Mouse (Mus musculus) neural tube, embryonic 12.5 days (tissue): Measurements from ENCODE around the gene Mkrn2. TPM values are rescaled to one million over a fixed set of nuclear protein-coding genes. Genes with fewer than 3 reads are reported as not detected.

Source experiments
- ATAC-seq: fragments of 200-750 bp; cut with Nextera tagmentation; 2 replicates; pipeline ENCODE4 v1.8.0; 2017; ENCODE audit warnings: low read depth, mild to moderate bottlenecking, moderate TSS enrichment, moderate library complexity; ENCODE audit not compliant: low FRiP score
- H3K27ac ChIP-seq: fragments of 300-500 bp; sonication (generic); 2 replicates; pipeline ENCODE4 v1.5.1; 2016
- H3K27me3 ChIP-seq: fragments of 300-500 bp; sonication (generic); replicated peaks from 2 replicates; pipeline ENCODE4 v1.6.1; 2016; ENCODE audit warnings: mild to moderate bottlenecking
- H3K36me3 ChIP-seq: fragments of 300-500 bp; sonication (generic); 2 replicates; pipeline ENCODE4 v1.6.1; 2016; ENCODE audit warnings: mild to moderate bottlenecking
- H3K4me1 ChIP-seq: fragments of 300-500 bp; sonication (generic); 2 replicates; pipeline ENCODE4 v1.6.1; 2016
- H3K4me2 ChIP-seq: fragments of 300-500 bp; sonication (generic); replicated peaks from 2 replicates; pipeline ENCODE4 v1.6.1; 2016; ENCODE audit warnings: mild to moderate bottlenecking
- H3K4me3 ChIP-seq: fragments of 300-500 bp; sonication (generic); 2 replicates; pipeline ENCODE4 v1.5.1; 2016
- H3K9ac ChIP-seq: fragments of 300-500 bp; sonication (generic); 2 replicates; pipeline ENCODE4 v1.6.1; 2016; ENCODE audit warnings: mild to moderate bottlenecking
- H3K9me3 ChIP-seq: fragments of 300-500 bp; sonication (generic); 2 replicates; pipeline ENCODE4 v1.6.1; 2016; ENCODE audit warnings: mild to moderate bottlenecking
- WGBS: fragments of 180-500 bp; shearing (Covaris S2); methylation state at CpG from one replicate; pipeline ENCODE4 v1.1.7; 2016; 5-methylcytosine and 5-hydroxymethylcytosine counted together
- polyA plus RNA-seq: library from polyadenylated mRNA; unstranded; fragments of >200 nt; fragmentation: Nextera tagmentation; extraction: Ambion mirVana; gene quantifications from 2 replicates; pipeline ENCODE4 v1.2.1, GENCODE M21; 2016

Mkrn2 gene
- polyA plus RNA-seq, result 24.9 and 32.8 TPM in 2 replicates

GRCm38 (mm10) chr6:115601715-115602523 lies at the start of gene Mkrn2:
Mkrn2 (plus strand) TSS chr6:115601902.
- WGBS, result 1% methylated on average over 61 of the region's 61 CpGs

GRCm38 (mm10) chr6:115555485-115555884 lies 46.2 kb upstream of the Mkrn2 start:
- Histone ChIP-seq H3K4me1 (no peaks in the 10 kb centered on the region), H3K9me3 (no peaks in the 10 kb centered on the region), H3K4me2 (no peak overlapping the region), H3K27ac (no peak overlapping the region), H3K9ac (no peak overlapping the region), H3K4me3 (no peak overlapping the region), H3K36me3 (peaks cover 60% of the 10 kb centered on the region), H3K27me3 (no peaks in the 10 kb centered on the region)
- WGBS, result 89% methylated on average over 5 of the region's 5 CpGs
- no peak for ATAC-seq

More at GRCm38 (mm10) chr6:115601715-115602523, at the start of gene Mkrn2:
- ATAC-seq, result peak; percentile 92
- no peaks in the 10 kb centered on the region for H3K27me3 ChIP-seq
- no peaks in the 10 kb centered on the region for H3K9me3 ChIP-seq
- peak within 1 kb of the TSS; percentile 83 for H3K4me3 ChIP-seq
- 0 out of 2 replicates have a peak within 1 kb of the TSS, but pooled peaks have one; percentile 32 for H3K27ac ChIP-seq
- peak within 1 kb of the TSS; percentile 80 for H3K9ac ChIP-seq
- H3K4me1 ChIP-seq, result peaks cover 8% of the 10 kb centered on the region
- peak within 1 kb of the TSS; percentile 73 for H3K4me2 ChIP-seq
- 0 out of 2 replicates have a peak, but pooled peaks cover 5% of the 10 kb centered on the region for H3K36me3 ChIP-seq

- Histone ChIP-seq H3K4me1 (no peaks in the 10 kb centered on the region), H3K9ac (no peak overlapping the region), H3K4me3 (no peak overlapping the region), H3K36me3 (peaks cover 48% of the 10 kb centered on the region), H3K27me3 (no peaks in the 10 kb centered on the region), H3K4me2 (no peak overlapping the region), H3K27ac (no peak overlapping the region), H3K9me3 (no peaks in the 10 kb centered on the region)
- 96% methylated on average over 2 of the region's 2 CpGs for WGBS
- ATAC-seq, result no peak
These were observed 43.5 kb upstream of the Mkrn2 start for GRCm38 (mm10) chr6:115558176-115558575.

GRCm38 (mm10) chr6:115559651-115560632 lies 41.8 kb upstream of the Mkrn2 start:
- Histone ChIP-seq H3K9ac (no peak overlapping the region), H3K4me3 (no peak overlapping the region), H3K9me3 (no peaks in the 10 kb centered on the region), H3K27ac (no peak overlapping the region), H3K36me3 (peaks cover 42% of the 10 kb centered on the region), H3K27me3 (no peaks in the 10 kb centered on the region), H3K4me2 (no peak overlapping the region), H3K4me1 (no peaks in the 10 kb centered on the region)
- 77% methylated on average over 21 of the region's 21 CpGs for WGBS
- no peak for ATAC-seq

- H3K27ac ChIP-seq, result no peak overlapping the region
- no peak for ATAC-seq
- H3K9ac ChIP-seq, result no peak overlapping the region
- no peak overlapping the region for H3K4me2 ChIP-seq
- no peaks in the 10 kb centered on the region for H3K27me3 ChIP-seq
- no peaks in the 10 kb centered on the region; the same call in 1 of the 2 replicates for H3K9me3 ChIP-seq
- 90% methylated on average over 6 of the region's 6 CpGs for WGBS
- H3K4me1 ChIP-seq, result no peaks in the 10 kb centered on the region
- H3K4me3 ChIP-seq, result no peak overlapping the region
- peaks cover 56% of the 10 kb centered on the region for H3K36me3 ChIP-seq
These were observed 36.1 kb upstream of the Mkrn2 start for GRCm38 (mm10) chr6:115565479-115566045.

GRCm38 (mm10) chr6:115574171-115574570 lies 27.5 kb upstream of the Mkrn2 start:
- Histone ChIP-seq H3K9ac (no peak overlapping the region), H3K4me2 (no peak overlapping the region), H3K27me3 (no peaks in the 10 kb centered on the region), H3K4me3 (no peak overlapping the region), H3K27ac (no peak overlapping the region), H3K4me1 (no peaks in the 10 kb centered on the region), H3K9me3 (no peaks in the 10 kb centered on the region), H3K36me3 (peaks cover 76% of the 10 kb centered on the region)
- WGBS, result 94% methylated on average over 7 of the region's 7 CpGs
- ATAC-seq, result no peak

GRCm38 (mm10) chr6:115577407-115577806 lies 24.3 kb upstream of the Mkrn2 start:
- WGBS, result 86% methylated on average over 5 of the region's 5 CpGs
- Histone ChIP-seq H3K4me3 (no peak overlapping the region), H3K27me3 (no peaks in the 10 kb centered on the region), H3K9ac (no peak overlapping the region), H3K9me3 (no peaks in the 10 kb centered on the region), H3K27ac (no peak overlapping the region), H3K36me3 (peaks cover 69% of the 10 kb centered on the region), H3K4me2 (no peak overlapping the region), H3K4me1 (no peaks in the 10 kb centered on the region)
- no peak for ATAC-seq

- ATAC-seq, result no peak
These were observed 23.8 kb upstream of the Mkrn2 start for GRCm38 (mm10) chr6:115577941-115578340.

GRCm38 (mm10) chr6:115580810-115581209 lies 20.9 kb upstream of the Mkrn2 start:
- H3K27me3 ChIP-seq, result no peaks in the 10 kb centered on the region
- WGBS, result 87% methylated on average over 3 of the region's 3 CpGs

More at GRCm38 (mm10) chr6:115577941-115578340, 23.8 kb upstream of the Mkrn2 start:
- Histone ChIP-seq H3K27me3 (no peaks in the 10 kb centered on the region), H3K4me3 (no peak overlapping the region), H3K36me3 (peaks cover 64% of the 10 kb centered on the region), H3K4me2 (no peak overlapping the region), H3K9ac (no peak overlapping the region), H3K4me1 (no peaks in the 10 kb centered on the region), H3K9me3 (no peaks in the 10 kb centered on the region), H3K27ac (no peak overlapping the region)
- 91% methylated on average over 9 of the region's 9 CpGs for WGBS

GRCm38 (mm10) chr6:115582328-115583115 lies 19.2 kb upstream of the Mkrn2 start:
- no peaks in the 10 kb centered on the region for H3K27me3 ChIP-seq
- no peak for ATAC-seq
- H3K9me3 ChIP-seq, result no peaks in the 10 kb centered on the region
- no peak overlapping the region for H3K27ac ChIP-seq
- no peak overlapping the region for H3K4me2 ChIP-seq
- H3K9ac ChIP-seq, result no peak overlapping the region
- H3K4me1 ChIP-seq, result no peaks in the 10 kb centered on the region
- peaks cover 30% of the 10 kb centered on the region for H3K36me3 ChIP-seq
- no peak overlapping the region for H3K4me3 ChIP-seq
- whole genome bisulfite sequencing, result 83% methylated on average over 10 of the region's 10 CpGs

More at GRCm38 (mm10) chr6:115580810-115581209, 20.9 kb upstream of the Mkrn2 start:
- Histone ChIP-seq H3K36me3 (peaks cover 47% of the 10 kb centered on the region), H3K4me2 (no peak overlapping the region), H3K27ac (no peak overlapping the region), H3K9ac (no peak overlapping the region), H3K9me3 (no peaks in the 10 kb centered on the region), H3K4me3 (no peak overlapping the region), H3K4me1 (no peaks in the 10 kb centered on the region)
- no peak for ATAC-seq

- 80% methylated on average over 6 of the region's 6 CpGs for WGBS
- no peak for ATAC-seq
- Histone ChIP-seq H3K4me2 (no peak overlapping the region), H3K9me3 (no peaks in the 10 kb centered on the region), H3K36me3 (peaks cover 21% of the 10 kb centered on the region), H3K4me3 (no peak overlapping the region), H3K27ac (no peak overlapping the region), H3K9ac (no peak overlapping the region), H3K27me3 (no peaks in the 10 kb centered on the region), H3K4me1 (no peaks in the 10 kb centered on the region)
These were observed 18.1 kb upstream of the Mkrn2 start for GRCm38 (mm10) chr6:115583430-115584125.
